Mouse (Mus musculus): ENCODE data around the gene Sox21. TPM values are rescaled to one million over a fixed set of nuclear protein-coding genes. Genes with fewer than 3 reads are reported as not detected.

Gene Sox21
- polyA plus RNA-seq, 1 experiment, result 0.01 TPM

DNA sequence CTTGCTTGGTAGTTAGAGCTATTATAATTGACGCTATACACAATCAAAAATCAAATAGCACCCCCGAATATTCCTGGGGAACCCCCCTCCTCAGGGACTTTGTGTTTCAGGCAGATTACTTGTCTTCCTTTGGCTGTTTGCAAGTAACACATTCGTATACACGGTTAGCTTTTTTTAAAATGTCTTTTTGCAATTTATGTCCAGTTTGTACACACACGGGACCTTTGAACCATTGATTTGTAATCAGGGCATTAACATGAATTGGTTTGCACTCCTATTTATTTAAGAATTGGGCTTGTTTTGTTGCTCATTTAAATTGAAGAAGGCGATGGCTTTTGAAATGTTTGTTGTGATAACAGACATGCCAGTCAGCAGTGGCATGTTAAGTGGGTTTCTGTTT lies 956 bp upstream of the Sox21 start:
- Histone ChIP-seq H3K79me3 (ENCODE audit: low read depth) (no peaks in the 10 kb centered on the region), H3K79me2 (ENCODE audit: control insufficient read depth, insufficient read depth) (no peaks in the 10 kb centered on the region), H3K36me3 (ENCODE audit: control insufficient read depth, insufficient read depth) (no peaks in the 10 kb centered on the region), H3K4me3 (ENCODE audit: insufficient read depth, poor library complexity, severe bottlenecking) (no peak overlapping the region), H3K27me3 (ENCODE audit: control insufficient read depth, insufficient read depth, insufficient read length) (peaks cover 34% of the 10 kb centered on the region), H3ac (ENCODE audit: control insufficient read depth, insufficient read length, low read depth) (no peak overlapping the region)
- TF ChIP-seq FOSL1 (IDR thresholded peaks at IDR 0.05; ENCODE audit: insufficient read depth, low read length, poor library complexity, severe bottlenecking) (no peak), CEBPB (IDR thresholded peaks at IDR 0.05; ENCODE audit: low read depth) (no peak), USF1 (IDR thresholded peaks at IDR 0.05; ENCODE audit: low read depth) (no peak), MYOG (IDR thresholded peaks at IDR 0.05; ENCODE audit: control insufficient read depth, extremely low read depth, insufficient read length) (no peak), MYOD1 (IDR thresholded peaks at IDR 0.05; ENCODE audit: control insufficient read depth, insufficient read length, low read depth) (no peak), CTCF (IDR thresholded peaks at IDR 0.05; ENCODE audit: control insufficient read depth, insufficient read depth, insufficient read length) (no peak), MAX (IDR thresholded peaks at IDR 0.05) (no peak)

DNA sequence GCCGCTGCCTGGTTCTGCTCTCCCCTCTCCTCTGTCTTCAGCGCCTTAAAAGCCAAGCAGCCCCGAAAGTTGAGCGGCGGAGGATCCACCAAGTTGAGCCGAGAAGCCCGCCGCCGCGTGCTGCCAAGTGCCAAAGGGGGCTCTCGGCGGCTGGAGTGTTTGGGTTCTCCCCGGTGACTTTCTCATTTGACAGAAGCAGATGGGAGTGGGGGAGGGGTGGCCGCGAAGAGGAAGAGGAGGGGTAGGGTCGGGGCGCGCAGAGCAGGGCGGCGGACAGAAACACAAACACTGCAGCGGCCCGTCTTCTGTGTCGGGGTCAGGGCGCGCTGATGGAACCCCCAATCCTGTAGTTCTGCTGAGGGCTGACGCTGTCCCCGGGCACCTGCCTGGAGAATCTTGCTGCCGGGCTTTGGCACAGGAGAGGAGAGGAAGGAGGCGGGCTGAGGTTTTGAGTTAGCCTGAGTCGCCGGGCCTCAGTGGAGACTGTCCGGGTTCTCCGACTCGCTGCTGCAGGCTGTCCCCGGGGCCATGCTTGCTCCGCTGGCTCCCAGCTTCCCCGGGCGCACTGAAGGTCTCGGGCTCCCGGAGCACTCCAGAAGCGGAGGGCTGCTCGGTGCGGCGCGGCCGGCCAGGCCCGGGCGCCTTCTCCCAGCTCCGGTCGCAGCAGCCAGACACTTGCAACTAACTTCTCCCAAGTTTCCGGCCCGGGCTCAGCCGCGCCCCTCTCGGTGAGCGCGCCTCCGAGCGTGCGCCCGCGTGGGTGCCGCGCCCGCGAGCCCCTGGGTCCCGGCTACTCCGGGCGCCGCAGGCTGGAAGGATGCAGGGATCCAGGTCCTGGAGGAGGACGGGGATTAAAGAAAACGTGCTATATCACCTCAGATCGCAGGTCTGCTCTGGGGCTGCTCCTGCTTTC lies 601 bp downstream of the Sox21 start:
- no peaks in the 10 kb centered on the region for H3K79me3 ChIP-seq (ENCODE audit: low read depth)
- TF ChIP-seq MAX (IDR thresholded peaks at IDR 0.05), result no peak
- no peak for TF ChIP-seq CEBPB (IDR thresholded peaks at IDR 0.05; ENCODE audit: low read depth)
- no peak for TF ChIP-seq MYOG (IDR thresholded peaks at IDR 0.05; ENCODE audit: control insufficient read depth, extremely low read depth, insufficient read length)
- no peak for TF ChIP-seq FOSL1 (IDR thresholded peaks at IDR 0.05; ENCODE audit: insufficient read depth, low read length, poor library complexity, severe bottlenecking)
- TF ChIP-seq USF1 (IDR thresholded peaks at IDR 0.05; ENCODE audit: low read depth), result no peak
- no peak for TF ChIP-seq CTCF (IDR thresholded peaks at IDR 0.05; ENCODE audit: control insufficient read depth, insufficient read depth, insufficient read length)
- TF ChIP-seq MYOD1 (IDR thresholded peaks at IDR 0.05; ENCODE audit: control insufficient read depth, insufficient read length, low read depth), result no peak
- no peak overlapping the region for H3K4me3 ChIP-seq (ENCODE audit: insufficient read depth, poor library complexity, severe bottlenecking)
- H3K79me2 ChIP-seq (ENCODE audit: control insufficient read depth, insufficient read depth), result no peaks in the 10 kb centered on the region
- no peaks in the 10 kb centered on the region for H3K36me3 ChIP-seq (ENCODE audit: control insufficient read depth, insufficient read depth)
- H3ac ChIP-seq (ENCODE audit: control insufficient read depth, insufficient read length, low read depth), result no peak overlapping the region
- peaks cover 39% of the 10 kb centered on the region for H3K27me3 ChIP-seq (ENCODE audit: control insufficient read depth, insufficient read depth, insufficient read length)

- Histone ChIP-seq H3K4me3 (ENCODE audit: insufficient read depth, poor library complexity, severe bottlenecking) (no peak overlapping the region), H3ac (ENCODE audit: control insufficient read depth, insufficient read length, low read depth) (no peak overlapping the region), H3K79me3 (ENCODE audit: low read depth) (no peaks in the 10 kb centered on the region), H3K27me3 (ENCODE audit: control insufficient read depth, insufficient read depth, insufficient read length) (peaks cover 44% of the 10 kb centered on the region), H3K79me2 (ENCODE audit: control insufficient read depth, insufficient read depth) (no peaks in the 10 kb centered on the region), H3K36me3 (ENCODE audit: control insufficient read depth, insufficient read depth) (no peaks in the 10 kb centered on the region)
- TF ChIP-seq CTCF (IDR thresholded peaks at IDR 0.05; ENCODE audit: control insufficient read depth, insufficient read depth, insufficient read length) (no peak), MYOD1 (IDR thresholded peaks at IDR 0.05; ENCODE audit: control insufficient read depth, insufficient read length, low read depth) (no peak), USF1 (IDR thresholded peaks at IDR 0.05; ENCODE audit: low read depth) (no peak), CEBPB (IDR thresholded peaks at IDR 0.05; ENCODE audit: low read depth) (no peak), MAX (IDR thresholded peaks at IDR 0.05) (no peak), MYOG (IDR thresholded peaks at IDR 0.05; ENCODE audit: control insufficient read depth, extremely low read depth, insufficient read length) (no peak), FOSL1 (IDR thresholded peaks at IDR 0.05; ENCODE audit: insufficient read depth, low read length, poor library complexity, severe bottlenecking) (no peak)
Observed at GRCm38 (mm10) chr14:118235361-118235972, 1.4 kb downstream of the Sox21 start.

DNA sequence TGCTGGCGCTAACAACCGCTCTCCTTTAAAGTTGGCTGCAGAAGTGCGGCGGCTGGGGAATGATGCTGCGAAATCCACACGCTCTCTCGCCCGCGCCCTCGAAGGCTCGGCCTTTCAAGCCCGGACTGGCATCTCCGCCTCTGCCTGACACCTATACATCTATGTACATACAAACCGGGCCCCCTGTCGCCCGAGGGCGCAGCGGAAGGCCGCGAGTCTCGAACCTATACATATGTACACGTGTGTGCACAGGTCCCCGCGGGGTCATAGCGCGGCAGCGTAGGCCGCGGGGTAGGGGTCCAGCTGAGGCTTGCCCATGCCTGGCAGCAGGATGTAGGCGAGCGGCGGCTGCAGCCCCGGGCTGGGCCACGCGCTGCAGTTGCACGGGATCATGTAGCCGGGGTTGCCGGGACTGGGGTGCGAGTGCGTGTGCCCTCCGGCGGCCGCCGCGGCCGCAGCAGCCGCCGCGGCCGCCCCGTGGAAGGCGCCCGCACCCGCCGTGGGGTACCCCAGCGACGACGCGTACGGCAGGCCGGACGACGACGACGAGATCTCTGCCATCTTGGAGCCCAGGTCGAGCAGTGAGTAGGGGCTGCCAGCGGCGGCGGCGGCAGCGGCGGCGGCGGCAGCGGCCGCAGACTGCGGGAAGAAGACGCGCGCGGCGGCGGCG lies 2.2 kb downstream of the Sox21 start:
- no peak overlapping the region for H3K4me3 ChIP-seq (ENCODE audit: insufficient read depth, poor library complexity, severe bottlenecking)
- H3K79me3 ChIP-seq (ENCODE audit: low read depth), result no peaks in the 10 kb centered on the region
- no peaks in the 10 kb centered on the region for H3K36me3 ChIP-seq (ENCODE audit: control insufficient read depth, insufficient read depth)
- TF ChIP-seq MAX (IDR thresholded peaks at IDR 0.05) (no peak), USF1 (IDR thresholded peaks at IDR 0.05; ENCODE audit: low read depth) (no peak), CEBPB (IDR thresholded peaks at IDR 0.05; ENCODE audit: low read depth) (no peak), FOSL1 (IDR thresholded peaks at IDR 0.05; ENCODE audit: insufficient read depth, low read length, poor library complexity, severe bottlenecking) (no peak), MYOG (IDR thresholded peaks at IDR 0.05; ENCODE audit: control insufficient read depth, extremely low read depth, insufficient read length) (no peak), MYOD1 (IDR thresholded peaks at IDR 0.05; ENCODE audit: control insufficient read depth, insufficient read length, low read depth) (no peak), CTCF (IDR thresholded peaks at IDR 0.05; ENCODE audit: control insufficient read depth, insufficient read depth, insufficient read length) (no peak)
- peaks cover 44% of the 10 kb centered on the region for H3K27me3 ChIP-seq (ENCODE audit: control insufficient read depth, insufficient read depth, insufficient read length)
- H3K79me2 ChIP-seq (ENCODE audit: control insufficient read depth, insufficient read depth), result no peaks in the 10 kb centered on the region
- H3ac ChIP-seq (ENCODE audit: control insufficient read depth, insufficient read length, low read depth), result no peak overlapping the region

- Histone ChIP-seq H3K36me3 (ENCODE audit: control insufficient read depth, insufficient read depth) (no peaks in the 10 kb centered on the region), H3K4me3 (ENCODE audit: insufficient read depth, poor library complexity, severe bottlenecking) (no peak overlapping the region), H3ac (ENCODE audit: control insufficient read depth, insufficient read length, low read depth) (no peak overlapping the region), H3K79me2 (ENCODE audit: control insufficient read depth, insufficient read depth) (no peaks in the 10 kb centered on the region), H3K27me3 (ENCODE audit: control insufficient read depth, insufficient read depth, insufficient read length) (peaks cover 38% of the 10 kb centered on the region), H3K79me3 (ENCODE audit: low read depth) (no peaks in the 10 kb centered on the region)
- TF ChIP-seq FOSL1 (IDR thresholded peaks at IDR 0.05; ENCODE audit: insufficient read depth, low read length, poor library complexity, severe bottlenecking), result no peak
- no peak for TF ChIP-seq CTCF (IDR thresholded peaks at IDR 0.05; ENCODE audit: control insufficient read depth, insufficient read depth, insufficient read length)
- no peak for TF ChIP-seq MYOG (IDR thresholded peaks at IDR 0.05; ENCODE audit: control insufficient read depth, extremely low read depth, insufficient read length)
- no peak for TF ChIP-seq CEBPB (IDR thresholded peaks at IDR 0.05; ENCODE audit: low read depth)
- TF ChIP-seq MAX (IDR thresholded peaks at IDR 0.05), result no peak
- no peak for TF ChIP-seq MYOD1 (IDR thresholded peaks at IDR 0.05; ENCODE audit: control insufficient read depth, insufficient read length, low read depth)
- no peak for TF ChIP-seq USF1 (IDR thresholded peaks at IDR 0.05; ENCODE audit: low read depth)
Observed at GRCm38 (mm10) chr14:118233786-118234540, 2.9 kb downstream of the Sox21 start.

Data from C2C12 (cell line).